Mouse (Mus musculus) T-cell, adult 2 months (primary cell): ENCODE measurements at regions not wholly inside any gene's neighbourhood (a gene's known extent, or its start where the extent isn't known, plus 50 kb on each side); places are given as distances from the start of the nearest gene placed in this dataset.

ENCODE experiments used
- DNase-seq: peaks from one replicate; pipeline ENCODE4 v3.0.0; 2022; ENCODE audit warnings: low spot score

DNA sequence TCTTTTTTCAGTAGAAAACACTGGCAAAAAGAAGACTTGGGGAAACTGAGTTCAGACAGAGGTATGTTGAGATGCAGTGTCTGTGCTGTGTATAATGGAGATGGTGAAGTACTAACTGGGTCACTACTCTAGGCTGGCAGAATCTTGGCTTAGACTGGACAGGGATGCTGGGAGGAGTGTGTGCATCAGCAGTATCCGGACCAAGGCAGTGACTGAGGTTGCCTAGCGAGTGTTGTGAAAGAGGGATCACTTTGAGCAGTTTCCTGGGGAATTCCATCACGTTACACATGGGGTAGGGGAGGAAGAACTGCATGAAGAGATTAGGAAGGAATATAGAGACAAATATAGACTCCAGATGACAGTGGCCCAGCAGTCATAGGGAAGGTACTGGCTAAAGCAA, 87.9 kb upstream of the Itprid2 start:
- no peak for DNase-seq

DNA sequence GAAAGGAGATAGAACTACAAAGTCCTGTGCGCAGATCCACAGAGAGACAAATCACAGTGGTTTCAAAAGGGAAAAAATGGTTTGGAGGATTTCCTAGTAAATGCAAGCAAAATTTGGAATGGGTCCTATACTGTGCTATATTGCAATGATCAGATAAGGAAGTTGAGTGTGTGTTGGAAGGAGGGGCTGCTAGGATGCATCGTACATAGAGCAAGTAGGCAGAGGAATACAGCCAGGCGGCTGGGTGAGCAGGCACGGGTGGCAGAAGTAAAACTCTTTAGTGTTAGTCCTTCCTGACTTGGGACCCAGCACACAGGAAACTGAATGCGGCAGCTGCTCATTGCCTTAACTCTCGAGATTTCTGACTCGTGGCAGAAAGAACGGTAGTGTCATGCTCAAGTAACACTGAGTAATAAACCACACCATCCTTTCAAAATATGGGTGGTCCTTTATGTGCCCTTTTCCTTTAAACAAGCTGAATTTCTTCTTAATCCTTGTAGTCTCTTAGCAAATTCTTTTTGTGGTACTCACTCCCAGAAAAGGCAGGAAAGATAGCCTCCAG, 87.0 kb upstream of the Itprid2 start:
- DNase-seq = peak; percentile 2

DNA sequence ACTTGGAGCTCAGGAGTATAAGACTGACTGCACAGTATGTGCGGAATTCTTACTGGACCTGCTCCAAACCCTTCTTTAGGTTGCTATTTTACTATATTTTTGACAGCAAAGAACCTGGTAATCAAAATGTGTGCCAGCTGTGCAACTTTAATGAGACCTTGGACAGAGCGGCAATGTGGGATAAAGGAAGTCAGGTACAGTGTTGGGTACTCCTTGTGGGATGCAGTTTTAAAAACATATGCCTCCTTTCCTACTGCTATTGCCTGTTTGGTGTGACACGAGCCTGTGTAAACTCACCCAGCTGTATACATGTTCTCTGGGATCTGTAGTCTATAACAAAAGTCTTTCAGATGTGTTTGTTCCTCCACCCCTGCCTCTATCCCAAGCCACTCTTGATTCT, 85.4 kb upstream of the Itprid2 start:
- DNase-seq = no peak

DNA sequence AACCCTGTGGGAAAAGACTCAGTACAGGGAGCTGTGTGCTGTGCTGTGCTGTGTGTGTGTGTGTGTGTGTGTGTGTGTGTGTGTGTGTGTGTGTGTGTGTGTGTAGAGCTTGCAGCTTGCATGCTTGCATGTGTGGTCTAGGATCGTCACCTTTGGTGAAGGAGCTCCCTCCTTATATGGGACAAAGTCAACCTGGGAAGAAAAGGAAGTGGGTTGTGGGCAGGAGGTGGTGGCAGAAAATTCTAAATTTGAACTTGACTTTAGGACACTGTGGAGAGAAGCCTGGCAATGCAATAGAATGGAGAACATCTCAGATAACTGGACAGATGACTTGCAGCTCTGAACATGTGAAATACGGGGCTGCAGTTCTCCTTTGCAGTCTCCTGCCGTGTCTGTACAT, 84.7 kb upstream of the Itprid2 start:
- DNase-seq = peak; percentile 20

DNA sequence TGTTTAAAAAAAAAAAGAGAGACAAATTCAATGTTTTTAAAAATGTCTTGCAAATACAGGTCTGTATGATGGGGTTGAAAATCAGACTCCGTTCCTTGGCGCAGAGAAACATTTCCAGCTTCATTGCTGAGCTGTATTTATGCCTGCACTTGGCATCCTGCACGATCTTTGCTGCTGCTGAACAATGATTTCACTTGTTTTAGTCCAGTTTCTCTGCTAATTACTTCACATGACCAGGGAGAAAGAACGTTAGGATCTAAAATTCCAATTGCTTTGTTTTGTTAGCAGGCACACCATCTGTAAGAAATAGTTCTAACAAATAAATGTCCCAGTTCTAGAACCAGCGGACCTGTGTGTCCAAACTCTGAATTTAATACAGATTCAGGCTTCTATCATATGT, 82.7 kb upstream of the Itprid2 start:
- no peak for DNase-seq

DNA sequence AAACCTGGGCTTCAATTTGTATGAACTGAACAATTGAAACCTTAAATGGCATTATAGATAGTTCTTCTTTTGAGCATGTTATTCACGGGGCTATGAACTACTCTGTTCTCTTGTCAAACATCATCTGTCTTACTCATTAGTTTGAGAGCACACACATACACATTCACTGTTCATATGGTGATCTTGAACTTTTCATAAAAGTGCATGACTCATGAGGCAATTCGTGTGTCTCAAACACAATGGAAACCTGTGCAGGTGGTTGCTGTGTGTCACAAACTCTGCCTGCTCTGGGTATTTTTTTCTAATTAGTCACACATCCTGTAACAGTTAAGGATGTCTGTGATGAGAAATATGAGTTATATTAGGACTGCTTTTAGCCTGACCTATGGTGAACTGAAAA, 79.8 kb upstream of the Itprid2 start:
- no peak for DNase-seq

DNA sequence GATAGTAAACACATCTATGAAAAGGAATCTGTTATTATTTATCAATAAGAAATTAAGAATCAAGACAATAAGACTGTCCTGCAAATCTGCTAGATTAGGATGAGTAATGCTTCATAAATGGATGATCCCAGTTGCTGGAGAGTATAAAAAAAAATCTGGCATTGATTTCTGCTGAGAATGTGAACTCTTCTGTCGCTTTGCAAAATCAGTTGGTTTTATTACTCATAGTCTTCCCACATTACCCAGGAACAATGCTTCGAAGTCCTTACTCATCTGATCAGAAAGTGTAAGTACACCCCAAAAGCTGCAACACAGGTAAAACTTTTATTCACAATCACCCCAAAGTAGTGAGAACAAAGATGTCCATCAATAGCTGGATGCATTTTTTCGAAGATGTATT, 77.8 kb upstream of the Itprid2 start:
- DNase-seq = no peak

DNA sequence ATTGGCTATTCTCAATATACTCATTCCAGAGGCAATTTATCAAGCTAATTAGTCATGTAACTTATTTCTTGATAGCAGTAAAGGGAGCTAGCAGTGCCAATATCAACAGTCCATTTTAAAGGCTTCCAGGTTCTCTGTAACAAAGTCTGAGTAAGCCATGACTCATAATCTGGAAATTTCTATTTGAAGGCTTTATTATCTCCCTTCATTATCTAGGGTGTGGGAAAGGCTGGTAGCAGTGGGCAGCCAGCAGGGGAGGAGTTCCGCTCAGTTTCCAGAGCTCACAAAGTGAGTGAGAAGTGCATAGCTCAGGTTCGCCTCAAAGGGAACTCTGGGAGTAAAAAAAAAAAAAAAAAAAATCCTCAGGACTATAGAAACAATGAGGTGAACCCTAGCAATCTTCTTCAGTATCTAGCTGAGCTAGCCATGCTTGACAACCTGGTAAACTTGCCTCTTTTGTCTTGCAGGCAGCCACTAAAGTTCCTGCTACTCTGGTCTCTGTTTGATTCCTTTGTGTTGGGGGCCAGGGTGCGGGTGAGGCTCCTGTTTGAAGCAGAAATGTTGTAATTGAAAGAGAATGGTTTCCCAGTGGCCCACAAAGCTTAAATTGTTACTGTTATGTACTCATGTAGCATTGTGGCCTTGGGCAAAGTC, 68.7 kb upstream of the Itprid2 start:
- no peak for DNase-seq

DNA sequence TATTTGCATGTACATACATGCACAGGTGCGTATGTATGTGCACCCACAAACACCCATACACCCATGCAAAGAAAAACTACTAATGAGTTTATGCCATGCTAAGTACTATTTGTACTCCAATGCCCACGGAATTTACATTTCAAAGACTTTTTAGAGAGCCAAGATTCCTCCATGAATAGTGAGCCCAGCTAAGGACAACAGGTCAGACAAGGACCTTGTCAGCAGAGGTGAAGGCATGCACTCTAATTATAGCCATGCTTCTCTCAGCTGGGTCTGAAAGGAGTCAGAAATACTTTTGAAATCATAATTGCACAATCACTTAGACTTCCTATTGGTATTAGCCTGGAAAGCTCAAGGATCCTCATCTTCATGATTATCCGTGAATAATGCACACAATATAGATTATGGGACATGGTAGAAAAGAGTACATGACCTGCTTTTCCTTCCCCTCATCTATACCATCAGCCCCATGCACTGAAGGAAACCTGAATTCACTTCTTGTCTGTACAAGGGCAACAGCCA, 67.7 kb upstream of the Itprid2 start:
- no peak for DNase-seq

DNA sequence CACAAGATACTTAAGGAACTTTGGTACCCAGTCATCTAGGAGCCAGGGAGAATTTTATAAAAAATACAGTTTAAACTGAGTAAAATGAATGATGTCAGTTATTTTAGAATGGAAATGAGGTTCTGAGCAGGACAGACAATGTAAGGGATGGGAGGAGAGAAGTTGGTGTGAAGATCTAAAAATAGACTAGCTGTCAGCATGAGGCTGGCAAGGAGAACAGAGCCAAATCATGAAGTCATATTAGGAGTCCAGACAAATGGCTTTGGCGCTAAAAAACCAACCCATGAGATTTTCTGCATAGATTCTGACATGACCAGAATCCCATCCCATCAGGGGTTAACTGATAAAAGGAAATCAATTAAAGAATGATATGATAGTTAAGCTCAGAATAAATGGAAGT, 65.5 kb upstream of the Itprid2 start:
- no peak for DNase-seq

DNA sequence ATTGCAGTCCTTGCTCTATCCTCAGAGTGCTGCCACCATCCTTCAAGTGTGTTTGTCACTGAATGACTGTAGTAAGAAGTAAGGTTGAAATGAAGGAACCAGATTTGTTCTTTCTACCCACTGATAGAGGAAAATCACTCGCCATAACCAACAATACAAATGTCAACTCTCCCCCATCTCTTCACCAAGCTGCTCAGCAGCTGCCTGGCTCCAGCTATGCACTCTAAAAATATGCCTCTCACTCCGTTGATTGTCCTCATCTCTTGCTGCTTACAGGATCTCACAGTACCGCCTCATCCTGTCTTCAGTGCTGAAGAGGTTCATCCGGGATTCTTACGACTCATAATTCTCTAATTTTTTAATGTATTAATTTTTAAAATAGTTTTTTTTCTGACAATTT, 63.2 kb upstream of the Itprid2 start:
- DNase-seq = no peak

DNA sequence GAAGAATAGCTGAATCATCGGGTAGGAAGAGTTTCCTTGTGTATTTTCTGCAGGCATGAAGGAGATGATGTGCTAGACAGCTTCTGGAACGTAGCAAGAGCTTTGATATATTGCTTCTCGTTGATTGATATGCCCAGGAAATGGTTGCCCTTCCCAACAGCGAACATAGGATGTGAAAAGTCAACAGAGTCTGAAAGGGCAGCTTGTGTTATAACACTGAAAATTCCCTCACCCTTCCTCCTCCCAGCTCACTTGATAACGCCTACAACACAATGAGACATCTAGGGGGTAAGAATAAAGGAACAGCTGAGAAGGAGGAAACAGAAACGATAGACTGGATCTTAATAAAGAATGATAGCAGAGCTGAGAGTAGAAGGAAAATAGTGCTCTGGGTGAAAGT, 60.1 kb upstream of the Itprid2 start:
- DNase-seq = no peak

DNA sequence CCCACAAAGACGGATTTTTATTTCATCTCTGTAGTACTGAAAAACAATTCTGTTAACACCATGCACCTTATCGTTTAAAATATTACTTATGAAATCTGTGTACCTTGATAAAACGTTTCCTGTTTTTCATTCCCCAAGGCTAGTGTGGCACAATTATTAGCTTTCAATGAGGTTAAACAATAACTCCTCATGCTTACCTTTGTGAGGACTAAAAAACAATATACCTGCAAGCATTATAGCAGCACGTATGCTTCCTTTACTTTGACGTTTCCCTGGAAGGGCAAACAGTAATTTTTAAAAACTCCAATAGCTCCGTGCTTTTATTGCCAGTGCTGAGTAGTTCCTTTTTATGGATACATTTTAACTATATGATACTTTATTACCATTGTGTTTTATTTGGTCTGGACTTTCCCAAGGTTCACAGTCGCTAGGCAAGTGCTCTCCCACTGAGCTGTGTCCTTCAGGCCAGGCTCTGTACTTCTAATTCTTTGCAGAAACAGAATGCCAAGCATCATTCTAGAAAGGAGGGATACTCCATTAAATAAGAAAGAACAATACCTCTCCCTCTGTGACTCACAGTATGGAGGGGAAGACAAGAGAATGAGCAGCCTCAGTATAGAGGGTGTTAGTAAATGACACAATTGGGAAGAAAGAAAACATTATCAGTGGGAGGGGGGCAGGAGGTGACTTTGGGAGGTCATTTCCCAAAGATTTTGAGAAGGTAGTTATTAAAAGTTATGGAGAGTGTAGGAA, 50.0 kb upstream of the Itprid2 start:
- no peak for DNase-seq
